Mouse (Mus musculus) limb, embryonic 11.5 days (tissue): ENCODE measurements around the gene Krtap24-1. TPM values are rescaled to one million over a fixed set of nuclear protein-coding genes. Genes with fewer than 3 reads are reported as not detected.
A peak's percentile ranks its signal among the peaks of the same experiment; 100 is the strongest.

ENCODE experiments used
- ATAC-seq: fragments of 200-750 bp; cut with Nextera tagmentation; 2 replicates; pipeline ENCODE4 v1.8.0; 2017; ENCODE audit warnings: low read depth; ENCODE audit not compliant: insufficient number of reproducible peaks, low FRiP score, low TSS enrichment
- DNase-seq: peaks from one replicate; pipeline ENCODE4 v3.0.0-alpha.2; 2015; ENCODE audit warnings: low spot score
- H3K27ac ChIP-seq: fragments of 300-500 bp; sonication (generic); replicated peaks from 2 replicates; pipeline ENCODE4 v1.5.1; 2014; ENCODE audit warnings: low read depth, mild to moderate bottlenecking, low read length
- H3K27me3 ChIP-seq: fragments of 300-500 bp; sonication (generic); 2 replicates; pipeline ENCODE4 v1.6.1; 2014; ENCODE audit warnings: mild to moderate bottlenecking, low read length, mixed read lengths; ENCODE audit not compliant: control insufficient read depth, insufficient read depth
- H3K36me3 ChIP-seq: fragments of 300-500 bp; sonication (generic); 2 replicates; pipeline ENCODE4 v1.6.1; 2014; ENCODE audit warnings: mild to moderate bottlenecking, low read length, moderate library complexity, mixed read lengths; ENCODE audit not compliant: control insufficient read depth, insufficient read depth
- H3K4me1 ChIP-seq: fragments of 300-500 bp; sonication (generic); 2 replicates; pipeline ENCODE4 v1.6.1; 2014; ENCODE audit warnings: low read length, mixed read lengths; ENCODE audit not compliant: control insufficient read depth, insufficient read depth
- H3K4me2 ChIP-seq: fragments of 300-500 bp; sonication (generic); 2 replicates; pipeline ENCODE4 v1.6.1; 2014; ENCODE audit warnings: low read depth, mild to moderate bottlenecking, moderate library complexity; ENCODE audit not compliant: severe bottlenecking
- H3K4me3 ChIP-seq: fragments of 300-500 bp; sonication (generic); 2 replicates; pipeline ENCODE4 v1.5.1; 2014; ENCODE audit warnings: low read depth, low read length
- H3K9ac ChIP-seq: fragments of 300-500 bp; sonication (generic); 2 replicates; pipeline ENCODE4 v1.6.1; 2014; ENCODE audit warnings: mild to moderate bottlenecking, low read length
- H3K9me3 ChIP-seq: fragments of 300-500 bp; sonication (generic); 2 replicates; pipeline ENCODE4 v1.6.1; 2016; ENCODE audit warnings: low read length; ENCODE audit not compliant: control insufficient read depth
- WGBS: fragments of 180-500 bp; shearing (Covaris S2); extraction: QIAGEN DNeasy Blood & Tissue Kit; methylation state at CpG from one replicate; pipeline ENCODE4 v1.1.7; 2014; 5-methylcytosine and 5-hydroxymethylcytosine counted together
- polyA plus RNA-seq: library from polyadenylated mRNA; unstranded; fragments of >200 nt; fragmentation: Nextera tagmentation; extraction: Ambion mirVana; gene quantifications from 2 replicates; pipeline ENCODE4 v1.2.1, GENCODE M21; 2014

Gene Krtap24-1
- polyA plus RNA-seq, 1 experiment from 2014 or later, result not detected

DNA sequence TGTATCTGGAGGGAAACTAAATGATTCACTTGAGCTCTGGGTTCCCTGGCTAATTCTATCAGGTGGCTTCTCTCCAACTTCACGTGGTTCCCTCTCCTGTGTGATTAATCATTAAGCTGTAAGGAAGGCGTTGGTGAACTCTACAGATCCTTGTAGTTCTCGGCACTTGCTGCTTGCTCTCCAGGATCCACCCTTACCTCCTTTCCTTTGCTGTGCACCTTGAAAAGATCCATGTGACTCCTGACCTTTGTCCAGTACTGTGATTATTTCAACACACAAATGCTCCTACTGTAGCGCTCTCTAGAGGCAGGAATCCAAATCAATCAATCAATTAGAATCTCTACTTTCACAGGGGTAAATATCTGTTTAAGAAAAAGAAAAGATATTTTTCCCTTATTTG is 19.4 kb upstream of the Krtap24-1 start:
- Histone ChIP-seq H3K4me3 (no peak overlapping the region), H3K36me3 (no peaks in the 10 kb centered on the region), H3K27ac (no peak overlapping the region), H3K4me1 (no peaks in the 10 kb centered on the region), H3K27me3 (no peaks in the 10 kb centered on the region), H3K9me3 (no peaks in the 10 kb centered on the region), H3K4me2 (no peak overlapping the region), H3K9ac (no peak overlapping the region)
- WGBS, result 73% methylated on average over 4 of the region's 4 CpGs
- ATAC-seq (no peak), DNase-seq (no peak)

DNA sequence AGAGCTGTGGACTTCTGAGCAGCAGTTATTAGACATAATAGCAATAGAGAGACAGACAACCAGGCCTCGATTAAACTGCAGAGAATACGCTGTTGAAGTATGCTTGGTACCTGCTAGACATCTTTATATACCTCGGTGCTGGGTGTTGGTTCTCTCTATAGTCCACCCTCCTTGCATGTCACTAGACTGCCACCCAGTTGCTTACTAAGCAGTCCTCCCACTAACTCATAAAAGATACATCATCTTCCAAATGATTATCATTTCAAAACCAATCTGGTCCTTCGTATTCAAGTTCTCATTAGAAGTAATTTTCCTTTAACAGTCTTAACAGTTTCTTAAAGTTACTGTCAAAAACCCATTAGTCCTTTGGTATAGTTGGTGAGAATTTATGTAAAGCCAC is 15.5 kb upstream of the Krtap24-1 start, which contains the start of gene 2310079G19Rik:
TSS of gene 2310079G19Rik (minus strand) at position 101 of the 400 bp plus-strand sequence.
- DNase-seq, result no peak
- WGBS, result 91% methylated on average over 4 of the region's 4 CpGs
- no peak within 1 kb of the TSS for H3K9ac ChIP-seq
- no peaks in the 10 kb centered on the region for H3K36me3 ChIP-seq
- H3K9me3 ChIP-seq, result no peaks in the 10 kb centered on the region
- H3K27me3 ChIP-seq, result no peaks in the 10 kb centered on the region
- H3K4me3 ChIP-seq, result no peak within 1 kb of the TSS
- no peak for ATAC-seq
- no peak within 1 kb of the TSS for H3K4me2 ChIP-seq
- no peaks in the 10 kb centered on the region for H3K4me1 ChIP-seq
- no peak within 1 kb of the TSS for H3K27ac ChIP-seq

DNA sequence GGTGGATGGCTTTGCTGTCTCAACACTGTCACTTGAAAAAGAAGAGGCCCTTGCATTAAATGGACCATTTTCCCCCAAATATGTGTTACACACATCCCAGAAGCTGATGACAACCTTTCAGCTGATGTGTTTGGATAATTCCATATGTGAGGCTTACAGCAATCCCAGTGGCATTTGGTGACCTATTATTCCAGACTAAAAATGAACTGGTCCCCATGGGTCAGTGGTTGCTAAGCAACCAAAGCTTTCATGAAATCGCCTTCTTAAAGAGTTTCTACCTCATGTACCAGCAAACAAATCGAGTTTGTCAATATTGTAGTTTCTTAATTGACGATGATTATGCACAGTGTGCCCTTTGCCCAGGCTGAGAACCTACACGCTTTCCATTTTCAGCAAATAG is 633 bp upstream of the Krtap24-1 start:
- H3K9me3 ChIP-seq, result no peaks in the 10 kb centered on the region
- H3K9ac ChIP-seq, result no peak overlapping the region
- no peak overlapping the region for H3K4me2 ChIP-seq
- H3K27me3 ChIP-seq, result no peaks in the 10 kb centered on the region
- H3K4me3 ChIP-seq, result no peak overlapping the region
- WGBS, result 86% methylated on average over 4 of the region's 4 CpGs
- H3K36me3 ChIP-seq, result no peaks in the 10 kb centered on the region
- H3K4me1 ChIP-seq, result no peaks in the 10 kb centered on the region
- DNase-seq (no peak), ATAC-seq (no peak)
- H3K27ac ChIP-seq, result no peak overlapping the region

DNA sequence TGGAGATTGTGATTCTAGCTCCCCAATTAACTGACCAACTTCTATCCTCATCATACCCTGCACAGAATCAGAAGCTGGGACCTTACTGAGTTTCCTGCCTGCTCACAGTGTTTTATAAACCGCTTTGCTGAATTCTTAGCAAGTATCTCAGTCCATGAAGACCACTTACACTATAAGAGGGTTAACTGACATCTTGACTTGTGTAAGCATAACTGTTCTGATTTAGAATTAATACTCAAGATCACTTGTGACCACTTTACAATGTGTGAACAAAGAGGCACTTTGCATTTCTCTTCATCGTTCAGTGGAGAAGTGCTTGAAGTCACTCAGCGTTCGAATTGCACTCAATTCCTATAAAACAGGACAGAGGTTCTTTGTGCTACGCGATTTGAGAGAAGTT is 7.5 kb downstream of the Krtap24-1 start:
- no peaks in the 10 kb centered on the region for H3K9me3 ChIP-seq
- 76% methylated on average over 6 of the region's 6 CpGs for WGBS
- DNase-seq, result no peak
- ATAC-seq, result no peak
- H3K4me2 ChIP-seq, result no peak overlapping the region
- no peak overlapping the region for H3K27ac ChIP-seq
- H3K36me3 ChIP-seq, result no peaks in the 10 kb centered on the region
- H3K9ac ChIP-seq, result no peak overlapping the region
- no peak overlapping the region for H3K4me3 ChIP-seq
- H3K27me3 ChIP-seq, result no peaks in the 10 kb centered on the region
- H3K4me1 ChIP-seq, result peaks cover 12% of the 10 kb centered on the region; the same call in 1 of the 2 replicates

DNA sequence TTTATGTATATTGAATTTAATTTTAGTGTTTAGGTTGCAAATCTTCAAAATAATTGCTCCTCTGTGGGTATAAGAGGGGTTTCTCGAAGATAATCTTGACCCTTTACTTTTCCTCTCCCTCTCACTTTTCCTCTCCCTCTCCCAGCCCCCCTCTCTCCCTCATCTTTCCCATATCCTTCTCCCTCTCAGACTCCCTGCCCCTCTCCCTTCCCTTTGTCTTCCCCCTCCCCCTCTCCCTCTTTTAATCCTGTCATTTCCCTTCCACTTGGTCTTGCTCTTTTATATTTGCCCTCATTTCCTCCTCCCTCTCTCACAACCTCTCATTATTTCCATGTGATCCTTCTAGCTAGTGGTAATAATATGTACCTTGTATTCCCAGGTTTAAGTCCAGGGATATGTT is 9.6 kb downstream of the Krtap24-1 start:
- ATAC-seq, result no peak
- 33% methylated on average over 1 of the region's 1 CpGs for WGBS
- H3K4me2 ChIP-seq, result no peak overlapping the region
- no peak for DNase-seq
- no peak overlapping the region for H3K27ac ChIP-seq
- H3K4me3 ChIP-seq, result no peak overlapping the region
- H3K9ac ChIP-seq, result no peak overlapping the region
- no peaks in the 10 kb centered on the region for H3K27me3 ChIP-seq
- H3K9me3 ChIP-seq, result no peaks in the 10 kb centered on the region
- H3K36me3 ChIP-seq, result no peaks in the 10 kb centered on the region
- H3K4me1 ChIP-seq, result peaks cover 15% of the 10 kb centered on the region

DNA sequence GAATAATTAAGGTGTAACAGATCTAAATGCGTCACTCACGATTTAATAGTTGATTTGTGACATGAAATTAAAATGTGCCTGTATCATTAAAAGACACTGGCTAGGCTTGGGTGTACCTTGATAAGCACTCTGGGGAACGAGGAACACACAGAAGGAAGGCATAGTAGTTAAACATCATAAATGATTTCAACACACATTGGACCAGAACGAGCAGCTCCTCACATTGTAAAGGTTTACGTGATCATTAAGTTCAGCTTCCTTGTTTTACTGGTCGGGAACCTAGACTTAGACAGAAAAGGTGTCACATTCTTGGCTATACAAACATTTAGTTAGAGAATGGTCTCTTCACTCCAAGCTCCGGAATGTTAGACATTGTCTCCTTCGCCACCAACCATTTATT is 11.8 kb downstream of the Krtap24-1 start:
- Histone ChIP-seq H3K4me3 (no peak overlapping the region), H3K9ac (no peak overlapping the region), H3K36me3 (no peaks in the 10 kb centered on the region), H3K27ac (no peak overlapping the region), H3K4me2 (peak overlapping the region; percentile 27; the same call in 1 of the 2 replicates), H3K9me3 (no peaks in the 10 kb centered on the region), H3K27me3 (no peaks in the 10 kb centered on the region), H3K4me1 (peaks cover 15% of the 10 kb centered on the region)
- WGBS, result 28% methylated on average over 8 of the region's 8 CpGs
- DNase-seq (peak; percentile 23), ATAC-seq (0 out of 2 replicates have a peak, but pooled peaks have one; percentile 28)

DNA sequence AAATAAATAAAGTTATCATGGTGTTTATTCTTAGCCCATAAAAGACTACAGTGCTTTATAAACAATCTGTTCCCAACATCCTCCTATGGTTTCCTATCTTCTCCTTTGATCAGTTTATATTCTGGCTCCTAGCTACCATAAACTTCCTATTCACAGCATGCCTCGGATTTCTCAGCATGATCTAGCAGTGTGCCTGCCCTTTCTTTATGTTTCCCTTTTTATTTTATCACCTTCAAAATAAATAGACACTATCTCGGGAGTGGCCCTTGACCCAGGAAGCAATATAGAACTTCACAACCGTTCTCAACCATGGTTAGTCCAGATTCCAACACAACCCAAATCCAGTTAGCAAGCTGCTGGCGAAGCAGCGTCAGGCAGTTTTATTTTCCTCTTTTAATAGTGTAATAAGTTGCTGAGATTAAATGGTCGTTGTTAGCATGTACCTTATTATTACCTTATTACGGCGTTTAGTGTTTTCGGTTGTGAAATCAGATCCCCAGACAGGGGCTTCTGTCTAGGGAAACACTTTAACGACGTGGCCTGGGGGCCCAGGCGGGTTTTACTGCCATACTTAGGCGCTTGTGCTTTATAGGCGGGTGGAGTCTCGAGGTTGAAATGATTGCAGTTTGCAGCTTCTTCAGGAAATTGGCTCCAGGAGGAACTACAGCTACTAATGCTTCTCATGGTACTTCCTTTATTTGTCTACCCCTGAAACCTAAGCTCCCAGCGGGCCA is 12.4 kb downstream of the Krtap24-1 start:
- WGBS, result 5% methylated on average over 16 of the region's 16 CpGs
- DNase-seq (peak; percentile 81), ATAC-seq (peak; percentile 87)
- no peaks in the 10 kb centered on the region for H3K27me3 ChIP-seq
- H3K4me1 ChIP-seq, result peaks cover 15% of the 10 kb centered on the region
- H3K36me3 ChIP-seq, result no peaks in the 10 kb centered on the region
- no peak overlapping the region for H3K9ac ChIP-seq
- H3K27ac ChIP-seq, result no peak overlapping the region
- H3K4me2 ChIP-seq, result peak overlapping the region; percentile 27
- no peaks in the 10 kb centered on the region for H3K9me3 ChIP-seq
- no peak overlapping the region for H3K4me3 ChIP-seq

DNA sequence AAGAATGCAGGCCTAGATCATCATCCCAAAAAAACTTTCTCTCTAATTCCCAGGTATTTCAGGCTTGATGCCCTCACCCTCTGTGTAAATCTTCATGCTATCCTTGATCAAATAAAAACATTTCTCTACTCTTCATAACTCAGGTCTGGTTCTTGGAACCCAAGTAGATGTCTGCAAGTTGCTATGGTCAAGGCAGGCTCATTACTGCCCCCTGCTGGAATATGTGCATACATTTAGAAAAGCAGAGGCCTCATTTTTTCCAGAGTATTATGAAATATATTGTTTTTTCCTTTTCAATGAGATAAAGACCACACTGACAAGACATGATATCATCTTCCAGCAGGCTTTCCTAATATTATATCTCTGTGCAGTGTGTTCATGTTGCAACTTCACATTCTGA is 19.3 kb downstream of the Krtap24-1 start:
- ATAC-seq (no peak), DNase-seq (no peak)
- Histone ChIP-seq H3K4me1 (no peaks in the 10 kb centered on the region), H3K27ac (no peak overlapping the region), H3K36me3 (no peaks in the 10 kb centered on the region), H3K9ac (no peak overlapping the region), H3K27me3 (no peaks in the 10 kb centered on the region), H3K4me3 (no peak overlapping the region), H3K9me3 (no peaks in the 10 kb centered on the region), H3K4me2 (no peak overlapping the region)

DNA sequence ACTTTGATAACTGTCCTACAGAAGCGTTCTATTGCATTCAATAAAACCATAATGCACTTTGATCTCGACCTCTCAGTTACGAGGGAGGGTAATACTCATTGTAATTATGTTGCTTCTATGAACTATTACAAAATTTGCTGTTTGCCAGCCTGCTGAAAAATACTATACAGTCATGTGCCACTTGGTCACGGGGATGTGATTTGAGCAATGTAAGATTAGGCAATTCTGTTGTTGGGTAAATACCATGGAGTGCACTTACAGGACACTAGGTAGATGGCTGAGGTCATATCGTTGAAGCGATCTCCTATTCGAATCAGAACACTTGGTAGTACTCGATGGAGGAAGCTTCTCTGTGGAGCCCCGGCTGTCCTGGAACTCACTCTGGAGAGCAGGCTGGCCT is 28.7 kb downstream of the Krtap24-1 start:
- ATAC-seq, result no peak
- Histone ChIP-seq H3K27me3 (no peaks in the 10 kb centered on the region), H3K36me3 (no peaks in the 10 kb centered on the region), H3K9ac (no peak overlapping the region), H3K9me3 (no peaks in the 10 kb centered on the region), H3K4me2 (no peak overlapping the region), H3K4me3 (no peak overlapping the region), H3K27ac (no peak overlapping the region), H3K4me1 (no peaks in the 10 kb centered on the region)
- DNase-seq, result no peak
- 89% methylated on average over 9 of the region's 9 CpGs for WGBS
